Mouse (Mus musculus) forebrain, postnatal 0 days (tissue): ENCODE data around the gene Ankrd11. TPM values are rescaled to one million over a fixed set of nuclear protein-coding genes. Genes with fewer than 3 reads are reported as not detected.

ENCODE experiments used
- ATAC-seq: fragments of 200-750 bp; cut with Nextera tagmentation; 2 replicates; pipeline ENCODE4 v1.8.0; 2017; ENCODE audit warnings: mild to moderate bottlenecking, moderate library complexity
- DNase-seq: peaks from one replicate; pipeline ENCODE4 v3.0.0-alpha.2; 2015
- H3K27ac ChIP-seq: fragments of 300-500 bp; sonication (generic); 2 replicates; pipeline ENCODE4 v1.5.1; 2014; ENCODE audit warnings: low read depth, mild to moderate bottlenecking, antibody characterized with exemption, low read length, moderate library complexity, mixed read lengths
- H3K27me3 ChIP-seq: fragments of 300-500 bp; sonication (generic); 2 replicates; pipeline ENCODE4 v1.6.1; 2014; ENCODE audit warnings: mild to moderate bottlenecking, low read length, mixed read lengths; ENCODE audit not compliant: insufficient read depth
- H3K36me3 ChIP-seq: fragments of 300-500 bp; sonication (generic); 2 replicates; pipeline ENCODE4 v1.6.1; 2014; ENCODE audit warnings: mild to moderate bottlenecking, moderate library complexity; ENCODE audit not compliant: insufficient read depth
- H3K4me1 ChIP-seq: fragments of 300-500 bp; sonication (generic); 2 replicates; pipeline ENCODE4 v1.6.1; 2014; ENCODE audit warnings: antibody characterized with exemption; ENCODE audit not compliant: insufficient read depth
- H3K4me2 ChIP-seq: fragments of 300-500 bp; sonication (generic); 2 replicates; pipeline ENCODE4 v1.6.1; 2014; ENCODE audit warnings: low read depth, mild to moderate bottlenecking, moderate library complexity
- H3K4me3 ChIP-seq: fragments of 300-500 bp; sonication (generic); 2 replicates; pipeline ENCODE4 v1.5.1; 2014; ENCODE audit warnings: low read depth, low read length, mixed read lengths
- H3K9ac ChIP-seq: fragments of 300-500 bp; sonication (generic); 2 replicates; pipeline ENCODE4 v1.6.1; 2014; ENCODE audit warnings: mild to moderate bottlenecking
- H3K9me3 ChIP-seq: fragments of 300-500 bp; sonication (generic); 2 replicates; pipeline ENCODE4 v1.6.1; 2016; ENCODE audit warnings: low read length
- CTCF ChIP-seq: sonication (generic); IDR thresholded peaks from 2 replicates; pipeline ENCODE4 v1.5.1; 2016; ENCODE audit warnings: antibody characterized with exemption, control low read depth, low read depth
- WGBS: fragments of 180-500 bp; shearing (Covaris S2); extraction: QIAGEN DNeasy Blood & Tissue Kit; methylation state at CpG from one replicate; pipeline ENCODE4 v1.1.7; 2014; 5-methylcytosine and 5-hydroxymethylcytosine counted together
- polyA plus RNA-seq: library from polyadenylated mRNA; unstranded; fragments of >200 nt; fragmentation: Nextera tagmentation; extraction: Ambion mirVana; gene quantifications from 2 replicates; pipeline ENCODE4 v1.2.1, GENCODE M21; 2015
- total RNA-seq: library from RNA; depleted of rRNA; stranded (reverse); fragments of >200 nt; gene quantifications from 2 replicates; pipeline ENCODE4 v1.2.3, GENCODE M21; 2014

The Ankrd11 gene
- total and polyA plus RNA-seq, 2 experiments from 2014 or later: 73.5 to 103 TPM

- no peak overlapping the region for H3K4me3 ChIP-seq
- H3K27ac ChIP-seq: no peak overlapping the region
- ATAC-seq: no peak
- 89% methylated on average over 3 of the region's 3 CpGs for WGBS
- no peak overlapping the region for H3K9ac ChIP-seq
- H3K4me1 ChIP-seq: no peaks in the 10 kb centered on the region
- no peak overlapping the region for H3K4me2 ChIP-seq
- TF ChIP-seq CTCF: no peak
- H3K36me3 ChIP-seq: no peaks in the 10 kb centered on the region
- no peak for DNase-seq
- H3K27me3 ChIP-seq: no peaks in the 10 kb centered on the region
- no peaks in the 10 kb centered on the region for H3K9me3 ChIP-seq
Measured at GRCm38 (mm10) chr8:122993031-122993430, 49.0 kb downstream of the Ankrd11 start.

- ATAC-seq (no peak), DNase-seq (no peak)
- no peak overlapping the region for H3K4me3 ChIP-seq
- H3K4me2 ChIP-seq: no peak overlapping the region
- no peaks in the 10 kb centered on the region for H3K27me3 ChIP-seq
- no peaks in the 10 kb centered on the region for H3K9me3 ChIP-seq
- H3K36me3 ChIP-seq: no peaks in the 10 kb centered on the region
- 50% methylated on average over 2 of the region's 2 CpGs for WGBS
- no peak for TF ChIP-seq CTCF
- H3K27ac ChIP-seq: no peak overlapping the region
- H3K4me1 ChIP-seq: no peaks in the 10 kb centered on the region
- H3K9ac ChIP-seq: no peak overlapping the region
Measured at GRCm38 (mm10) chr8:122992296-122992695, 49.8 kb downstream of the Ankrd11 start.

GRCm38 (mm10) chr8:122991368-122991767 is 50.7 kb downstream of the Ankrd11 start:
- Histone ChIP-seq H3K36me3 (no peaks in the 10 kb centered on the region), H3K4me1 (no peaks in the 10 kb centered on the region), H3K27ac (no peak overlapping the region), H3K4me3 (no peak overlapping the region), H3K27me3 (no peaks in the 10 kb centered on the region), H3K9ac (no peak overlapping the region), H3K9me3 (no peaks in the 10 kb centered on the region), H3K4me2 (no peak overlapping the region)
- WGBS: 93% methylated on average over 5 of the region's 5 CpGs
- ATAC-seq: no peak
- TF ChIP-seq CTCF: no peak
- no peak for DNase-seq

- H3K9me3 ChIP-seq: no peaks in the 10 kb centered on the region
- no peak for TF ChIP-seq CTCF
- H3K9ac ChIP-seq: no peak overlapping the region
- no peak for DNase-seq
- WGBS: 92% methylated on average over 2 of the region's 2 CpGs
- no peaks in the 10 kb centered on the region for H3K36me3 ChIP-seq
- no peaks in the 10 kb centered on the region for H3K4me1 ChIP-seq
- no peaks in the 10 kb centered on the region for H3K27me3 ChIP-seq
- ATAC-seq: no peak
- no peak overlapping the region for H3K27ac ChIP-seq
- H3K4me3 ChIP-seq: no peak overlapping the region
- no peak overlapping the region for H3K4me2 ChIP-seq
Measured at GRCm38 (mm10) chr8:122989976-122990375, 52.1 kb downstream of the Ankrd11 start.

GRCm38 (mm10) chr8:122988955-122989354 is 53.1 kb downstream of the Ankrd11 start:
- Histone ChIP-seq H3K9me3 (no peaks in the 10 kb centered on the region), H3K27ac (no peak overlapping the region), H3K4me2 (no peak overlapping the region), H3K27me3 (no peaks in the 10 kb centered on the region), H3K9ac (no peak overlapping the region), H3K36me3 (no peaks in the 10 kb centered on the region), H3K4me3 (no peak overlapping the region), H3K4me1 (no peaks in the 10 kb centered on the region)
- DNase-seq (no peak), ATAC-seq (no peak)
- 92% methylated on average over 3 of the region's 3 CpGs for WGBS
- no peak for TF ChIP-seq CTCF

- no peak overlapping the region for H3K9ac ChIP-seq
- H3K27me3 ChIP-seq: no peaks in the 10 kb centered on the region
- DNase-seq (no peak), ATAC-seq (no peak)
- H3K36me3 ChIP-seq: no peaks in the 10 kb centered on the region
- 37% methylated on average over 2 of the region's 2 CpGs for WGBS
- H3K4me3 ChIP-seq: no peak overlapping the region
- H3K9me3 ChIP-seq: no peaks in the 10 kb centered on the region
- no peak overlapping the region for H3K27ac ChIP-seq
- H3K4me2 ChIP-seq: no peak overlapping the region
- TF ChIP-seq CTCF: no peak
- no peaks in the 10 kb centered on the region for H3K4me1 ChIP-seq
Measured at GRCm38 (mm10) chr8:122987255-122987654, 54.8 kb downstream of the Ankrd11 start.

GRCm38 (mm10) chr8:122986501-122987184 is 55.4 kb downstream of the Ankrd11 start:
- no peak for TF ChIP-seq CTCF
- no peaks in the 10 kb centered on the region for H3K4me1 ChIP-seq
- H3K9ac ChIP-seq: no peak overlapping the region
- DNase-seq: no peak
- no peak overlapping the region for H3K27ac ChIP-seq
- H3K27me3 ChIP-seq: no peaks in the 10 kb centered on the region
- no peak overlapping the region for H3K4me2 ChIP-seq
- WGBS: 88% methylated on average over 8 of the region's 8 CpGs
- no peaks in the 10 kb centered on the region for H3K9me3 ChIP-seq
- no peak for ATAC-seq
- no peaks in the 10 kb centered on the region for H3K36me3 ChIP-seq
- H3K4me3 ChIP-seq: no peak overlapping the region
